Mouse (Mus musculus) pancreas, adult 10 weeks (tissue): ENCODE measurements around the gene Cflar. TPM values are rescaled to one million over a fixed set of nuclear protein-coding genes. Genes with fewer than 3 reads are reported as not detected.

Experiments used
- polyA plus RNA-seq: library from polyadenylated mRNA; stranded (reverse); fragments of 350-450 nt; fragmentation: Illumina TruSeq; extraction: RNeasy Lipid Tissue Mini Kit (QIAGEN cat#74804); gene quantifications from one replicate; pipeline ENCODE4 v1.2.3, GENCODE M21; 2015; ENCODE audit warnings: low read depth, low replicate concordance; ENCODE audit not compliant: insufficient read depth

Gene Cflar
- polyA plus RNA-seq = 20.4 TPM

GRCm38 (mm10) chr1:58711365-58712016, at the start of gene Cflar:
Cflar (plus strand) TSS chr1:58711508.

GRCm38 (mm10) chr1:58695810-58696209, 15.5 kb upstream of the Cflar start, which contains the start of gene Als2cr12:
Als2cr12 (minus strand) TSS chr1:58695989.

GRCm38 (mm10) chr1:58795291-58796058, 84.2 kb downstream of the Cflar start, which contains the start of gene Casp8:
Casp8 (plus strand) TSS chr1:58795374.

Other genes with a start within 250 kb of the Cflar start
- gene Orc2, start 206.4 kb upstream of the Cflar start, polyA plus RNA-seq = 3.0 TPM
- 1.5 TPM for gene Fam126b, start 125.2 kb upstream of the Cflar start, polyA plus RNA-seq
- 17.7 TPM for gene Ndufb3, start 125.1 kb upstream of the Cflar start, polyA plus RNA-seq
- gene Als2cr12, start 15.5 kb upstream of the Cflar start, polyA plus RNA-seq = not detected
- gene Casp8, start 83.9 kb downstream of the Cflar start, polyA plus RNA-seq = 7.3 TPM